Mouse (Mus musculus) thymus, adult 2 months (tissue): ENCODE data around the gene Cnn1.

Experiments used
- CTCF ChIP-seq: fragments of 200-500 bp; IDR thresholded peaks from 2 replicates; pipeline ENCODE4 v1.5.1; 2012; ENCODE audit warnings: mild to moderate bottlenecking, control low read depth, low read length, moderate library complexity, borderline replicate concordance; ENCODE audit not compliant: control insufficient read depth, poor library complexity, insufficient read depth; ENCODE audit errors: extremely low read depth
- POLR2A ChIP-seq: fragments of 200-500 bp; IDR thresholded peaks from 2 replicates; pipeline ENCODE4 v1.6.1; 2012; ENCODE audit warnings: mild to moderate bottlenecking, low read length, control low read depth, moderate library complexity; ENCODE audit not compliant: control insufficient read depth, poor library complexity, insufficient read depth; ENCODE audit errors: extremely low read depth

- TF ChIP-seq CTCF (no peak), POLR2A (no peak)
Observed at GRCm38 (mm10) chr9:22121545-22121944, 22.5 kb downstream of the Cnn1 start.
